8 mouse cellular contexts compared by ENCODE assay signal in genomic region chr1:131910674-131911558, GRCm38 (mm10). TPM values are rescaled to one million over a fixed set of nuclear protein-coding genes. Genes with fewer than 3 reads are reported as not detected.
DNase-seq lines count a peak whose midpoint lies in the region; ATAC-seq lines count a peak whose summit lies in the region.

No protein-coding gene starts in this region.

- WGBS in hindbrain, embryonic 11.5 days, result under 1% methylated on average over 57 of the region's 88 CpGs

- ATAC-seq in hindbrain, embryonic 11.5 days (ENCODE audit: low FRiP score), result peak; percentile 91

- H3K4me1 ChIP-seq in hindbrain, embryonic 11.5 days (replicated peaks; ENCODE audit: control insufficient read depth, insufficient read depth, low read length), result no peaks in the 10 kb centered on the region

- peak overlapping the region; percentile 98 for H3K9ac ChIP-seq in hindbrain, embryonic 11.5 days (ENCODE audit: low read depth, low read length)

- peak overlapping the region; percentile 97 for H3K27ac ChIP-seq in hindbrain, embryonic 11.5 days (ENCODE audit: low read depth, low read length)

- no peaks in the 10 kb centered on the region for H3K9me3 ChIP-seq in hindbrain, embryonic 11.5 days (ENCODE audit: control insufficient read depth, low read length)

- DNase-seq in Muller cell, postnatal 12 days (ENCODE audit: inconsistent ontology term), result peak; percentile 88
- peak; percentile 69 for DNase-seq in cerebellum, adult 9-10 months
- DNase-seq in frontal cortex, adult 2 months (ENCODE audit: extremely low spot score in 1 of 2, low spot score in 1 of 2), result peak; percentile 12 to 51
- DNase-seq in hindbrain, embryonic 11.5 days (ENCODE audit: low spot score), result peak; percentile 83
- DNase-seq in layer of hippocampus, adult 9-11 months, result peak; percentile 56
- DNase-seq in lung, postnatal 10 days, result peak; percentile 86
- DNase-seq in ovary, postnatal 14 days (ENCODE audit: low spot score), result peak; percentile 65
- peak; percentile 86 to 90 for DNase-seq in thymus, postnatal 10 days (ENCODE audit: low spot score in 2 of 2)

- H3K4me3 ChIP-seq in hindbrain, embryonic 11.5 days (ENCODE audit: low read depth, low read length), result peak overlapping the region; percentile 94

- peak overlapping the region; percentile 54 for H3K4me2 ChIP-seq in hindbrain, embryonic 11.5 days (replicated peaks; ENCODE audit: low read depth, low read length)

- H3K36me3 ChIP-seq in hindbrain, embryonic 11.5 days (ENCODE audit: control insufficient read depth, insufficient read depth, low read length), result no peaks in the 10 kb centered on the region

- no peaks in the 10 kb centered on the region for H3K27me3 ChIP-seq in hindbrain, embryonic 11.5 days (ENCODE audit: control insufficient read depth, insufficient read depth, low read length)

RNA-seq across cellular contexts. Expression of gene Nucks1, which starts 0.6 kb away (rescaled TPM):
- polyA plus RNA-seq in frontal cortex, adult 2 months (2012; rRNA removed), result 63.2 and 63.8 TPM in 2 replicates
- polyA plus RNA-seq in hindbrain, embryonic 11.5 days (2014; fragmentation: Nextera tagmentation; extraction: Ambion mirVana), result 53.3 and 66.1 TPM in 2 replicates

RNA-seq across cellular contexts. Expression of gene Rab29, which starts 43.9 kb away (rescaled TPM):
- 10.2 and 10.6 TPM in 2 replicates for polyA plus RNA-seq in frontal cortex, adult 2 months (2012; rRNA removed)
- polyA plus RNA-seq in hindbrain, embryonic 11.5 days (2014; fragmentation: Nextera tagmentation; extraction: Ambion mirVana), result 13.2 and 14.5 TPM in 2 replicates

RNA-seq across cellular contexts. Expression of gene Slc45a3, which starts 51.9 kb away (rescaled TPM):
- 1.4 and 2.0 TPM in 2 replicates for polyA plus RNA-seq in frontal cortex, adult 2 months (2012; rRNA removed)
- 7.5 and 8.4 TPM in 2 replicates for polyA plus RNA-seq in hindbrain, embryonic 11.5 days (2014; fragmentation: Nextera tagmentation; extraction: Ambion mirVana)

Comparison
In these comparisons a context has a peak if more than half of its experiments do, and no peak if none do; other contexts are left out.
1. Peak in every context shown above with its lines: DNase-seq, ATAC-seq, H3K4me3 ChIP-seq and H3K27ac ChIP-seq.
2. DNase-seq: peak in every context shown above with its lines; median percentile 88 in Muller cell, postnatal 12 days; 88 in thymus, postnatal 10 days; 86 in lung, postnatal 10 days; 83 in hindbrain, embryonic 11.5 days; 69 in cerebellum, adult 9-10 months; 65 in ovary, postnatal 14 days; 56 in layer of hippocampus, adult 9-11 months; 32 in frontal cortex, adult 2 months.